Mouse (Mus musculus) spleen, postnatal 36 days (tissue): Measurements from ENCODE around the gene Gm49416.
"Not testable (repeated sequence)": the region's sequence is repeated elsewhere in the genome, so short reads cannot be mapped to it uniquely, and the experiment has no call there.

Experiments used
- DNase-seq, 2 experiments: peaks; one replicate each; pipeline ENCODE4 v3.0.0; 2022; ENCODE audit warnings: low spot score in 2 of 2, mixed read lengths in 1 of 2

Gene Gm49416

DNA sequence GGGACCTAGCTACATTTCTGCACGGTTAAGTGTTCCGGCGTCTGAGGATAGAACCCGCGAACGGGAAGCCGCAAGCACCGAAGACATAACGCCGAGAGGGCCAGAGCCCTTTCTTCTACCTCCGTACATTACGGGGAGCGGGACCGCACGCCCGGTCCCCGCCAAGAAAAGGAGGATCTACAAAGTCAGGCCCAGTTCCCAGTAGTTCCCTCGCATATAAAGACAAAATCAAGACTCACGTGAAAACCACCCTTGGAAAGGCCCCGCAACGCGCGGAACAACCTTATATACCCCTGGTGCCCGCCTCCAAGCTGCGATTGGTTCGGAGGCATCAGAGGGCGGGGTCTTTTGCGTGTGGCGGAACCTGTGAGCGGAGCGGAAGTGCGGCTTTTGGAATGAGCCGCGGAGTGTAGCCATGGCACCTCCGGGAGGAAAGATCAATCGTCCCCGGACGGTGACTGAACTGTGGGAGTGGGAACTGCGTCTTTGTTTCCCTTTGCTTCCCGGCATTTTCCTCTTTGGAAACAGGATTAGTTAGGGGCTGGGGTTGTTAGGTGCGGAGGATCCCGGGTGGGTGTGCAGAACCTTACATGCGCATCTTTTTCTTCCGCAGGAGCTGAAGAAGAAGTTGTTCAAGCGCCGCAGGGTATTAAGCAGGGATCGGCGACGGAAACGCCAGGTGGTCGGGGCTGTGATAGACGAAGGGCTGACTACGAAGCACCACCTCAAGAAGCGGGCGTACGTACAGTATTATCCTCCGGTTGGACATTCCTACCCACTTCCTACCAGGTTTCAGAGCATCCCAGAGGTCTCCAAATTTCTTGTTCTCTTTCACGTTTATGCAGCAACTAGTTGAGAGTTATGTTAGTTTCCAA, at the start of gene Gm49416, which contains the start of gene 1810009A15Rik:
Gene Gm49416, plus strand, starts transcription at position 416 of the 875 bp plus-strand sequence.
Gene 1810009A15Rik, plus strand, starts transcription at position 343 of the 875 bp plus-strand sequence.
- peak; percentile 94 to 97 for DNase-seq

GRCm38 (mm10) chr19:8839103-8839907, 49.4 kb upstream of the Gm49416 start, which contains the start of gene Gng3:
Gene Gng3, minus strand, starts transcription at chr19:8839194.
- no peak for DNase-seq

- DNase-seq: peak; percentile 79 to 83
Observed at GRCm38 (mm10) chr19:8839908-8840791, 48.6 kb upstream of the Gm49416 start.

DNA sequence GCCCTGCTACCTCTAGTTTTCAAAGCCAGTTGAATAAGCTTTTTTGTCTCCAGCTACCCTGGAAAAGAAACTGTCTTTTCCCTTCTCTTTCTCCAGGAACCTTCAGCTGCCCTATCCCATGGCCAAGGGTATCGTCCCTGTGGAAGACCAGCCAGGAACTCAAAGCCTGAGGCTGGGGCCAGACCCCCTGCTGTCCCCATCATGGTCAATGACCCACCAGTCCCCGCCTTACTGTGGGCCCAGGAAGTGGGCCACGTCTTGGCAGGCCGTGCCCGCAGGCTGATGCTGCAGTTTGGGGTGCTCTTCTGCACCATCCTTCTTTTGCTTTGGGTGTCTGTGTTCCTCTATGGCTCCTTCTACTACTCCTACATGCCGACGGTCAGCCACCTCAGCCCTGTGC, 47.7 kb upstream of the Gm49416 start:
- DNase-seq: no peak

DNA sequence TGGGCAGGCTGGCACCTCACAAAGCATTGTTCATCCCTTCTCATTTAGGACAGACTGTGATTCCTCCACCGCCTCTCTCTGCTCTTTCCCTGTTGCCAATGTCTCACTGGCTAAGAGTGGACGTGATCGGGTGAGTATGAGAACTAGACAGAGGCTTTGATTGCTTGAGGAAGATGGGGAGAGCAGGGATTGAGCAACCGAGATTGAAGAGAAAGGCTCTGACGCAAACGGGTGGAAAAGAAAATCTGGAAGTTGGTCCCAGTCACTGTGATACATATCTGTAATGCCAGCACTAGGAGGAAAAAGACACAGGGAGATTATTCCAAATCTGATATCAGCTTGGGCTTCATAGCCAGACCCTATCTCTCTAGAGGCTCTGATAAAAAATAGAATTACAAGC, 45.8 kb upstream of the Gm49416 start:
- DNase-seq: no peak

DNA sequence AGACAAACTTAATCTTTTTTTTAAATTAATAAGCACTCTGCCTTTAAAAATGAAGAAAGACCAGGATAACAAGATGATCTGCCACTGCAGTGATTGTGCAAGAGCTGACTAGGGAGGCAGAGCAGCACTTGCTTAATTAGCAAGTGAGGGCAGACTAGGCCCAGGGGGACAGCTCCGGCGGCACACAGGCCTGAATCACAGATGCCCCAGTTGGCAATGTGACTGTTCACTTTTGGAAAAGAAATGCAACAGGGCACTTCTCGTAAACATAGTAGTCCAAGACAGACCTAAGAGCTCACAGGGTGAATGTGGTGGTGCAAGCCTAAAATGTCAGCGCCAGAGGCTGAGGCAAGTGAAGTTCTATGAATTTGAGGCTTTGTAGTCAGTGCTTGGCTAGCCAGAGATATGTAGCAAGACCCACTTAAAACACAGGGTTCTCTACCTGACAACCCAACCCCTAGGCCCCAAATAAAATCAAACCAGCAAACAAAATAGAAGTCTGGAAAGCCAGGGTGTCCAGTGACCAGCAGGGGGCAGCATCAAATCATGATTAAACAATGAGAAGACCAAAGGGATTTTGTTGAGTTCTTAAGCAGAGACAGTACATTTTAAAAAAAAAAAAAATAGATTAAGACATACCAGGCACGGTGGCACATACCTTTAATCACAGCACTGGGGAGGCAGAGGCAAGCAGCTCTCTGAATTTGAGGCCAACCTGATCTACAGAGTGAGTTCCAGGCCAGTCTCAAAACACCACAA, 44.2 kb upstream of the Gm49416 start:
- DNase-seq: peak; percentile 63 to 79

- no peak for DNase-seq
Observed at GRCm38 (mm10) chr19:8848356-8848755, 40.4 kb upstream of the Gm49416 start.

- no peak for DNase-seq
Observed at GRCm38 (mm10) chr19:8850402-8850901, 38.3 kb upstream of the Gm49416 start, which contains the start of gene Lrrn4cl. Gene Lrrn4cl, plus strand, starts transcription at chr19:8850768.

- no peak for DNase-seq
Observed at GRCm38 (mm10) chr19:8851639-8852038, 37.1 kb upstream of the Gm49416 start.

DNA sequence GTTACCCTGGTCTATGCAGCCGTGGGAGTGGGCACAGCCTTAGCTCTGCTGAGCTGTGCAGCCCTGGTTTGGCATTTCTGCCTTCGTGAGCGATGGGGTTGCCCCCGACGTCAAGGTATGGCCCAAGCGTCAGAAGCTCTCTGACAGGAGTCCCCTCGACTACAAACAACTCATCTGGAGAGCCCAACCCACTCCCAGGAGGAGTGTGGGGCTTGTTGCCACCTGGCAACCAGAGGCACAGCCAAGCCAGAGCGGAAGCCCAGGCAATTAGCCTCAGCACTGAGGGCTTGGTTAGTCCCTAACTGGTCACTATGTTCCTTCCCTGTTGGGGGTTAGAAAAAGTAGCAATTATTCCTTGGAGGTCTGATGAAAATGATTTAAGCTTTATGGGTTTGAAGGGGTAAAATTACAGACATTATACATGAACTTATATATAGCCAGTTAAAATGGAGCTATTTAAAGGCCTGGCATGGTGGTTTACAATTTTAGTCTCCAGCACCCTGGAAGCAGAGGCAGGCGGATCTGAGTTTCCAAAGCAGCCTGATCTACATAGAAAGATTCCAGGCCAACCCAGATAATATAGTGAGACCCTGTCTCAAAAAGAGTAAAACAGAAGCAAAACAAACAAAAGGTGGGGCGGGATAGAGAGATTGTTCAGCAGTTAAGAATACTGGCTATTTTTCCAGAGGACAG, 36.3 kb upstream of the Gm49416 start:
- DNase-seq: no peak

DNA sequence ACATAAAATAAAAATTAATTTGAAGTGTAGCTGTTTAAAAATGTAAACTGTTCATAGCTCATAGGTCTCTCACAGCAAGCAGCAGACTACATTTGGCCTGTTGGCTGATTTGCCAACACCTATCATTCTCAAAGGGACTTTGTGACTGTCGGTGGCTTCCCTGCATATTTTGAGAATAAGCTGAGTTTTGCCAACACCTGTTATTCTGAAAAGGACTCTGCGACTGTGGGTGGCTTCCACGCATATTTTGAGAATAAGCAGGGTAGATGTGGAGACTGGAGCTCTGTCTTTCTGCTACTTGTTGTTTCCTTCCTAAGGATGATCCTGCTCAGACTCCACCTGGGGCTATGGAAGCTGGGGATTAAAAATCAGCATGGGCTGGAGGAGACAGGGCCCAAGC, 35.6 kb upstream of the Gm49416 start:
- no peak for DNase-seq

DNA sequence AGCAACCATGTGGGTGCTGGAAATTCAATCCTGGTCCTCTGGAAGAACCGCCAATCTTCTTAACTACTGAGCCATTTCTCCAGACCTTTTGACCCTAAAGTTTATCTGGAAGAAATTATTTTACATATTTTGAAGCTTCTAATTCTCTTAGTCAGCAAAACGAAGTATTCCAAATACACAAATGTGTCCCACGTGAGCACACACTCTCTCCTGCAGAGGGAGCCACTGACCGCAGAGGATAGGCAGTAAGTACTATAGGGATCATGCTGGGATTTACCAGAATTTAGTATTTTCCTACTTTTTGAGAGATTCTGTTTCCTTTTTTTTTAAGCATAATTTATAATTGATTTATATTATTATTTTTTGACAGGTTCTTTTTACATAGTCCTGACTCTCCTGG, 31.0 kb upstream of the Gm49416 start:
- peak in 1 of 2 experiments; percentile 46 for DNase-seq

- peak; percentile 43 to 56 for DNase-seq
Observed at GRCm38 (mm10) chr19:8859018-8859417, 29.7 kb upstream of the Gm49416 start.

GRCm38 (mm10) chr19:8864265-8864664, 24.5 kb upstream of the Gm49416 start:
- no peak for DNase-seq

GRCm38 (mm10) chr19:8870381-8870780, 18.3 kb upstream of the Gm49416 start:
- not testable (repeated sequence) for DNase-seq

GRCm38 (mm10) chr19:8870838-8871237, 17.9 kb upstream of the Gm49416 start:
- DNase-seq: no peak

- peak; percentile 96 to 97 for DNase-seq
Observed at GRCm38 (mm10) chr19:8871267-8872186, 17.2 kb upstream of the Gm49416 start, which contains the start of gene Ubxn1. Gene Ubxn1, plus strand, starts transcription at chr19:8871496.

DNA sequence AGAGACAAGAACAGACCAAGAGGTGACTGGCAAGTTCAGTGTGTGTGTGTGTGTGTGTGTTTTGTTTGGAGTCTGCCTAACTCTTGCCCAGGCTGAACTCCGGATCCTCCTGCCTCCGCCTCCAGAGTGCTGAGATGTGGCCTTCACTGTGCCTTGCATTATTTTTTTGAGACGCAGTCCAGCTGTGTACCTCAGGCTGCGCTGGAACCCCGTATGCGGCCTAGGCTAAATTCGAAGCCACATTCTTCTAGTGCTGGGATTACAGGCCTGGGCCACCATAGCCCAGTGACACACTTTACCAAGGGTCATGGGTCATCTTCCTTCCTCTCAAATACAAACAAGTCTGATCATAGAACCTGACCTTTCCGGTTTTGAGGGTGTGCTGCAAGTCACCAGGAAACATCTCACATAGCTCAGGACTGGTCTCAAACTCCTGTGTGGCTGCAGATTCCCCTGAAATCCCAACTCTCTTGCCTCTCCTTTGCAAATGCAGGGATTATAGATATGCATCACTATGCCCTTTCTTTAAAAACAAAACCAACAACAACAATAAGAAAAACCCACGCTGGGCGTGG, 16.4 kb upstream of the Gm49416 start:
- DNase-seq: no peak
